Mouse (Mus musculus): ENCODE measurements around the gene Trim67. TPM values are rescaled to one million over a fixed set of nuclear protein-coding genes. Genes with fewer than 3 reads are reported as not detected.
A peak's percentile ranks its signal among the peaks of the same experiment; 100 is the strongest.

The Trim67 gene
- total and polyA plus RNA-seq, 3 experiments: 0.08 TPM; not detected in 2

- TF ChIP-seq SIN3A (IDR thresholded peaks at IDR 0.05; ENCODE audit: low read length) (no peak), USF2 (conservative IDR thresholded peaks at IDR 0.05; ENCODE audit: low read depth, low read length) (no peak), GABPA (IDR thresholded peaks at IDR 0.05; ENCODE audit: insufficient replicate concordance, low read depth, low read length) (no peak), TCF12 (IDR thresholded peaks at IDR 0.05; ENCODE audit: low read depth, low read length) (no peak), JUND (conservative IDR thresholded peaks at IDR 0.05; ENCODE audit: low read depth, low read length) (no peak), E2F4 (IDR thresholded peaks at IDR 0.05; ENCODE audit: insufficient replicate concordance, low read depth, low read length) (no peak), ETS1 (conservative IDR thresholded peaks at IDR 0.05; ENCODE audit: low read depth, low read length) (no peak), POLR2A (IDR thresholded peaks at IDR 0.05; ENCODE audit: low read depth, low read length) (no peak), MAFK (IDR thresholded peaks at IDR 0.05; ENCODE audit: insufficient replicate concordance, low read length) (no peak), RCOR1 (conservative IDR thresholded peaks at IDR 0.05; ENCODE audit: low read depth, low read length) (no peak), TBP (conservative IDR thresholded peaks at IDR 0.05; ENCODE audit: low read depth, low read length) (no peak), MYC (IDR thresholded peaks at IDR 0.05; ENCODE audit: low read depth, low read length) (no peak), MAZ (IDR thresholded peaks at IDR 0.05; ENCODE audit: low read depth, low read length) (no peak), ZNF384 (IDR thresholded peaks at IDR 0.05; ENCODE audit: low read depth, low read length) (no peak), JUN (IDR thresholded peaks at IDR 0.05; ENCODE audit: insufficient read depth, low read depth, low read length) (no peak), PAX5 (IDR thresholded peaks at IDR 0.05; ENCODE audit: low read length) (no peak), NELFE (IDR thresholded peaks at IDR 0.05; ENCODE audit: low read depth, low read length) (no peak), ZC3H11A (IDR thresholded peaks at IDR 0.05; ENCODE audit: low read depth, low read length) (no peak)
- H3K36me3 ChIP-seq (replicated peaks in 1 of 2; ENCODE audit: control insufficient read depth in 1 of 2, insufficient read depth in 1 of 2, low read length in 1 of 2): no peaks in the 10 kb centered on the region
- dilution Hi-C loops (cut with MboI; ENCODE audit: extremely low pct_ligation_motif_present, extremely low pct_unique_long_range_greater_than_20kb, low sequenced_read_pairs): no loop called here
- no peak overlapping the region for H3K4me2 ChIP-seq (ENCODE audit: insufficient read depth, low read depth, poor library complexity, severe bottlenecking)
- H3K9ac ChIP-seq (ENCODE audit: insufficient read depth, low read depth): no peak overlapping the region
- no peak overlapping the region for H3K27ac ChIP-seq (ENCODE audit: insufficient read depth, low read depth)
- peaks cover 9% of the 10 kb centered on the region for H3K9me3 ChIP-seq (replicated peaks; ENCODE audit: low read length)
- in situ Hi-C loops (cut with MboI; ENCODE audit: low pct_ligation_motif_present, low pct_unique_long_range_greater_than_20kb, low sequenced_read_pairs): no loop called here
- peaks cover 16 to 71% of the 10 kb centered on the region in 2 experiments for H3K4me1 ChIP-seq (ENCODE audit: control insufficient read depth in 1 of 2, insufficient read depth in 2 of 2)
- peaks cover 9% of the 10 kb centered on the region for H3K27me3 ChIP-seq (replicated peaks)
- DNase-seq (ENCODE audit: extremely low read depth): no peak
- H3K4me3 ChIP-seq (replicated peaks in 1 of 3; ENCODE audit: low read depth in 2 of 3, low read length in 2 of 3, poor library complexity in 1 of 3): no peak overlapping the region
- H3K79me2 ChIP-seq (replicated peaks; ENCODE audit: control insufficient read depth, extremely low read depth, insufficient read depth, poor library complexity, severe bottlenecking): no peaks in the 10 kb centered on the region
Measured at GRCm38 (mm10) chr8:124755481-124755880, 37.4 kb upstream of the Trim67 start.

- H3K4me1 ChIP-seq (ENCODE audit: control insufficient read depth in 1 of 2, insufficient read depth in 2 of 2): peaks cover 16 to 64% of the 10 kb centered on the region in 2 experiments
- no peaks in the 10 kb centered on the region for H3K79me2 ChIP-seq (replicated peaks; ENCODE audit: control insufficient read depth, extremely low read depth, insufficient read depth, poor library complexity, severe bottlenecking)
- in situ Hi-C loops (cut with MboI; ENCODE audit: low pct_ligation_motif_present, low pct_unique_long_range_greater_than_20kb, low sequenced_read_pairs) (no loop called here), dilution Hi-C loops (cut with MboI; ENCODE audit: extremely low pct_ligation_motif_present, extremely low pct_unique_long_range_greater_than_20kb, low sequenced_read_pairs) (no loop called here)
- peaks cover 9% of the 10 kb centered on the region for H3K9me3 ChIP-seq (replicated peaks; ENCODE audit: low read length)
- peak; percentile 36 for DNase-seq (ENCODE audit: extremely low read depth)
- H3K27me3 ChIP-seq (replicated peaks): peaks cover 6% of the 10 kb centered on the region
- H3K4me2 ChIP-seq (ENCODE audit: insufficient read depth, low read depth, poor library complexity, severe bottlenecking): peak overlapping the region; percentile 93
- TF ChIP-seq MAFK (IDR thresholded peaks at IDR 0.05; ENCODE audit: insufficient replicate concordance, low read length): no peak
- TF ChIP-seq KAT2A (IDR thresholded peaks at IDR 0.05; ENCODE audit: insufficient replicate concordance, low read length): no peak
- TF ChIP-seq ZMIZ1 (IDR thresholded peaks at IDR 0.05; ENCODE audit: low read depth, low read length): no peak
- TF ChIP-seq JUND (conservative IDR thresholded peaks at IDR 0.05; ENCODE audit: low read depth, low read length): no peak
- TF ChIP-seq ETS1 (conservative IDR thresholded peaks at IDR 0.05; ENCODE audit: low read depth, low read length): no peak
- TF ChIP-seq MXI1 (IDR thresholded peaks at IDR 0.05; ENCODE audit: low read depth, low read length): no peak
- no peak for TF ChIP-seq GABPA (IDR thresholded peaks at IDR 0.05; ENCODE audit: insufficient replicate concordance, low read depth, low read length)
- no peak for TF ChIP-seq NELFE (IDR thresholded peaks at IDR 0.05; ENCODE audit: low read depth, low read length)
- no peak for TF ChIP-seq ZC3H11A (IDR thresholded peaks at IDR 0.05; ENCODE audit: low read depth, low read length)
- TF ChIP-seq IRF4 (IDR thresholded peaks at IDR 0.05; ENCODE audit: low read depth, low read length): peak; percentile 55
- TF ChIP-seq MAX (IDR thresholded peaks at IDR 0.05; ENCODE audit: low read length): no peak
- TF ChIP-seq E2F4 (IDR thresholded peaks at IDR 0.05; ENCODE audit: insufficient replicate concordance, low read depth, low read length): no peak
- TF ChIP-seq CTCF (conservative IDR thresholded peaks at IDR 0.05 in 1 of 2, IDR thresholded peaks at IDR 0.05 in 1 of 2; ENCODE audit: low read depth in 2 of 2, low read length in 2 of 2): no peak
- TF ChIP-seq EP300 (IDR thresholded peaks at IDR 0.05; ENCODE audit: low read length): peak; percentile 57
- TF ChIP-seq RCOR1 (conservative IDR thresholded peaks at IDR 0.05; ENCODE audit: low read depth, low read length): peak; percentile 80; the same call in 1 of the 2 replicates
- no peak for TF ChIP-seq USF2 (conservative IDR thresholded peaks at IDR 0.05; ENCODE audit: low read depth, low read length)
- TF ChIP-seq JUN (IDR thresholded peaks at IDR 0.05; ENCODE audit: insufficient read depth, low read depth, low read length): no peak
- TF ChIP-seq PAX5 (IDR thresholded peaks at IDR 0.05; ENCODE audit: low read length): no peak
- no peak for TF ChIP-seq CHD2 (IDR thresholded peaks at IDR 0.05; ENCODE audit: low read length)
- TF ChIP-seq TCF12 (IDR thresholded peaks at IDR 0.05; ENCODE audit: low read depth, low read length): no peak
- H3K4me3 ChIP-seq (replicated peaks in 1 of 3; ENCODE audit: low read depth in 2 of 3, low read length in 2 of 3, poor library complexity in 1 of 3): no peak overlapping the region
- no peak overlapping the region for H3K27ac ChIP-seq (ENCODE audit: insufficient read depth, low read depth)
- H3K36me3 ChIP-seq (replicated peaks in 1 of 2; ENCODE audit: control insufficient read depth in 1 of 2, insufficient read depth in 1 of 2, low read length in 1 of 2): no peaks in the 10 kb centered on the region
- H3K9ac ChIP-seq (ENCODE audit: insufficient read depth, low read depth): no peak overlapping the region
Measured at GRCm38 (mm10) chr8:124756153-124756552, 36.7 kb upstream of the Trim67 start.
